Mouse (Mus musculus) retina, embryonic 14.5 days (tissue): ENCODE data around the gene Swt1.
"Not testable (repeated sequence)": the region's sequence is repeated elsewhere in the genome, so short reads cannot be mapped to it uniquely, and the experiment has no call there.

Source experiments
- DNase-seq: peaks from one replicate; pipeline ENCODE4 v3.0.0-alpha.2; 2015; ENCODE audit warnings: low spot score

Swt1 gene

GRCm38 (mm10) chr1:151428263-151429221, at the start of gene Swt1, which contains the start of gene Trmt1l:
Gene Swt1 (minus strand): TSS chr1:151428455.
Gene Trmt1l (plus strand): TSS chr1:151428542.
- DNase-seq, result peak; percentile 99

DNA sequence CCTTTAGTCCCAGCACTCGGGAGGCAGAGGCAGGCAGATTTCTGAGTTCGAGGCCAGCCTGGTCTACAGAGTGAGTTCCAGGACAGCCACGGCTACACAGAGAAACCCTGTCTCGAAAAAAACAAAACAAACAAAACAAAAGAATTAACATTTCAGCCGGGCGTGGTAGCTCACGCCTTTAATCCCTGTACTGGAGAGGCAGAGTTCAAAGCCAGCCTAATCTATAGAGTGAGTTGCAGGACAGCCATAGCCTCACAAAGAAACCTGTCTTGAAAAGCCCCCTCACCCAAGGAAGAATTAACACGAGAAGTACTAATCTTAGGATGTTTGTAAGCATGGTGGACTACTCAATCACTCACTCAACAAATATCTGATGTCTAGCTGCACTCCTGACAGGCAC, 44.1 kb upstream of the Swt1 start:
- DNase-seq, result not testable (repeated sequence)

- DNase-seq, result no peak
These were observed 43.2 kb upstream of the Swt1 start for GRCm38 (mm10) chr1:151471429-151471828.

- no peak for DNase-seq
These were observed 38.3 kb upstream of the Swt1 start for GRCm38 (mm10) chr1:151466571-151466970.

DNA sequence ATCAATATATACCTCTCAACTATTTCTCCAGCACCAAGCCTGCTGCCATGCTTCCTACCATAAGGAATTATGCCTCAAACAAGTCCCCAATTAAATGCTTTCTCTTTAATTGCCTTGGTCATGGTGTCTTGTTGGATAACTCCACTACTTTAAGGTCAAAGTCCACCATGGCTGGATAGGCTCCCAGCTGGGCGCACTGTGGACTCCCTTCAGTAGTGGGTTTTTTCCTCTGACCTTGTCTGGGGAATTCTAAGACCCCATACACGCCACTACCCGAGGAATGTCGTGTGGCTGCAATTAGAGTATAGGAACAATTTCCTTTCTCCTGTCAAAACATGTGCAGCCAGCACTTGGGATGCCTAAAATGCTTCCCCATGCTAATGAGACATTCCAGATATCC, 36.7 kb upstream of the Swt1 start:
- DNase-seq, result no peak

DNA sequence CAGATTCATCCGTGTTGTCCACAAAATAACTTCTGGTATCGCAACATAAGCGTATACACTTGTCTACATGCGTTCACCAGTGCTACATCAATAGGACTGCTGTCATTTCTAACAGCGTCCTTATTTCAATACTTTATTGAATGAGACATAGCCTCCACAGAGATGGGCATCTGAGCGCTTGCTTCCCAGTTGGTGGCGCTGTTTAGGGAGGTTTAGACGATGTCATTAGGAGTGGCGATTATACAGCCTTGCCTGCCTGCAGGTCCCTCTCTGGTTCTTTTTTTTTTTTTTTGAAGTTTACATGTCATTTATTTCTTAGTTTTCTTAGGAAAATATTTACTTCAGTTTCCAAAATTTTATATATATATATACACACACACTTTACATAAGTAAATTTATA, 33.0 kb upstream of the Swt1 start:
- DNase-seq, result no peak

GRCm38 (mm10) chr1:151457087-151457486, 28.8 kb upstream of the Swt1 start:
- DNase-seq, result no peak

DNA sequence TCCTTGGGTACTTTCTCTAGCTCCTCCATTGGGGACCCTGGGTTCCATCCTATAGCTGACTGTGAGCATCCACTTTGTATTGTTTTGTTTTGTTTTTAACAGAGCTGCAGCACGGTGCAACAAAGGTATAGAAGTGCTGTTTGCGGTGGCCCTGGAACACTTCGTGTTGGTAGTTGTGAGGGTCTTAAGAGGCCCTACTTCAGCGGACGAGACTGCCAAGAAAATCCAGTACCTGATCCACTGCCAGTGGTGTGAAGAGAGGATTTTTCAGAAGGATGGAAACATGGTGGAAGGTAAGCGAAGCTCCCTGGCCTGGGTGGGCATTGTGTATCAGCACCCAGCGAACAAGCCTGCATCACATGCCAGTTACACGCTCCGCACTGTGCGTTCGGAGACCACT, 23.7 kb upstream of the Swt1 start:
- no peak for DNase-seq

DNA sequence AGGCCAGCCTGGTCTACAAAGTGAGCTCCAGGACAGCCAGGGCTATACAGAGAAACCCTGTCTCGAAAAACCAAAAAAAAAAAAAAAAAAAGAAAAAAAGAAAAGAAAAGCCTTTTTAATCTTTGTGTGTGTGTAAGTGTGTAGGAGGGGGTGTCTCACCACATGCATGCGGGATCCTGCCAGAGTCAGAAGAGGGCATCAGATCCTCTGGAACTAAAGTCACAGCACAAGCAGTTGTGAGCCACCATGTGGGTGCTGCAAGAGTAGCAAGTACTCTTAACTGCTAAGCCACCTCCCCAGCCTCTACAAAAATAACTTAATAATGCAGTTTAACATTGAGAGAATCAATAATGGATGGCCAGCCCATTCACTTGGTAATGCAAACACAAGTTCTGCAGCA, 22.6 kb upstream of the Swt1 start:
- no peak for DNase-seq

DNA sequence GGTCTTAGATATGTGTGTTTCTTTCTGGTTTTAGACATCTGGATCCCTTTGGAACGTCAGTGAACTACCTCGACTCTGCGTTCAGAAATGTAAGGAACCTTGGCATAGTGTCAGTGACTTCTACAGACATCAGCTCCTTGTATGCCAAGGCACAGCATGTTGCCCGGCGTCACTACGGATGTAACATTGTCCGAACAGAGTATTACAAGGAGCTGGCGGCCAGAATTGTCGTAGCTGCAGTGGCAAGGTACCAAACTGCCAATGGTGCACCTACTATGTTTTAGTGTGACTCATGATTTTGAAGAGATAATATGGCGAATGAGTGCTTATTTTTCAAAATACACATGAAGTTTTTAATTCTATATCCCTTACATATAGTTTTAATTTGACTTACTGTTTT, 21.6 kb upstream of the Swt1 start:
- DNase-seq, result no peak

DNA sequence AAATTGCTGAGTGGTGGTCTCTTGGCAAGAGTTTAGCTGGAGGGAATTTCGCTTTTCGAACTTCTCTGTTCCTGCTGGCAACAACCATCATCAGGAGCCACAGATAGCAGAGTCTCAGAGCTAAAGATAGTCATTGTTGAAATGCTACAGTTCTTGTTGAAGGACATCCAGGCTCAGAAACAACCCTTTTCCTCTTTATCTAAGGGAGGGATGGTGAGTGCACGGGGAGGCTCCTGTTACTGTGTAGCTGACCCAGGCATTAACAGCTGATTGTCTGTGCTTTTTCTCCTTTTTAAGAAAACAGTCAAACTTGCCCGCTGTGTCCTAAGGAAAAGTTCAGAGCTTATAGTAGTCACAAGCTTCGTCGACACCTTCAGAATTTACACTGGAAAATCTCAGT, 7.2 kb upstream of the Swt1 start:
- no peak for DNase-seq

- no peak for DNase-seq
These were observed 1.1 kb upstream of the Swt1 start for GRCm38 (mm10) chr1:151429316-151429715.

DNA sequence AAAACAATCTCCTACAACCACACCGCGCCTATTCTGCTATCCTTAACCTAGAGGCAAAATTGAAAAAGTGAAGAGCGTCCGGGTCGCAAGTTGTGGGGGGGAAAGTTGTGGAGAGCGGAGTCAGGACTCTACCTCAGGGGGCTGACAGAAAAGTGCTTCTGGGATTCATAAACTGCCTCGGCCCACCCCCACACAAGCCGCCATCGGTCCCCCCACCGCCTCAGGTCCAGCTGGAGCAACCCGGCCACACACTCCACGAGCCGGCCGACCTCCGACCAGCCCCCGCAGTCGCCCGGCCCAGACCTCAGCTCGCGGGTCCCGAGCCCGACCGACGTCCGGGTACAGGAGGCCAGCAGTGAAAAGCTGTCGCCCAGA, 380 bp downstream of the Swt1 start:
- no peak for DNase-seq

DNA sequence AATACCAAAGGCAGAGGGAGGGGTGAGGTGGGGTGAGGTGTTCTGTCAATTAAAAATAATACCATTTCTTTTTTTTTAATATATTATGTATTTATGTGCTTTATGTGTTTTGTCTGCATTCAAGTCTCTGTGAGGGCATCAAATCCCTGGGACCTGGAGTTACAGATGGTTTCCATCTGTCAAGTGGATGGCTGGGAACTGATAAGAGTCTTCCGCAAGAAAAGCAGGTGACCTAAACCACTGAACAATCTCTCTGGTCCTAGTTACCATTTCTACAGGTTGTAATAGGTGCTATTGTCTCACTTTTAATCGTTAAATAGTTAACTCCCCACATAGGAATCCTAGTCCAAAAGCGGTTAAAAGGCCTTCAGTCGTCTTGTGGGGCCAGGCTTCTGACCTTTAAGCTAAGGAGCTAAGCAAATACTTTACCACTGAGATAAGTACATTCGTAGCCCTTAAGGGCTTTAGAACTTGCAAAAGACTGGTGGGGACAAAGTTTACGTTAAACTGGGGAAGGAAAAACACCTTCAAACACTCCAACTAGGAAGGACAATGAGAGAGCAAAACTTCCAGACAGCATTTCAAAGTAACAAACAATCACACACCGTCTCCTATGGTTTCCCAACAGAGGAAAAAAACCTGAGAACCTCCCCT, 1.2 kb downstream of the Swt1 start:
- DNase-seq, result peak; percentile 2

GRCm38 (mm10) chr1:151422178-151422577, 6.1 kb downstream of the Swt1 start:
- DNase-seq, result no peak

DNA sequence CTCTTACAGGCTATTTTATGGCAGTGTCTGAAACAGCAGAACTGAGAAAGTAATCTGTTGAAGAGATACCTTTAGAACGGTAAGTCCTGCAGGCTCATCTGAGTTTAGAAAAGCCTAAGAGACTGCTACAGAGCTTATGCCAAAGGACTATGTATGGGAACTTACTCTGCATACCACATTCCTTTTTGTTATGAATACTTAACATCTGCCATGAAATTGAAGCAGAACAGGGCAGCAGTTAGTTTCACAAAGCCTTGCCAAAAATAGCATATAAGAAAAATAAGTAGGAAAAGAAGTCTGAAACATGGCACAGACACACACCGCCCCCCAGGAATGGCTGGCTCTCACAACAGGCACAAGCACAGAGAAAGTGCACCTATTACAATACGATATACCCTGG, 18.4 kb downstream of the Swt1 start:
- DNase-seq, result no peak

DNA sequence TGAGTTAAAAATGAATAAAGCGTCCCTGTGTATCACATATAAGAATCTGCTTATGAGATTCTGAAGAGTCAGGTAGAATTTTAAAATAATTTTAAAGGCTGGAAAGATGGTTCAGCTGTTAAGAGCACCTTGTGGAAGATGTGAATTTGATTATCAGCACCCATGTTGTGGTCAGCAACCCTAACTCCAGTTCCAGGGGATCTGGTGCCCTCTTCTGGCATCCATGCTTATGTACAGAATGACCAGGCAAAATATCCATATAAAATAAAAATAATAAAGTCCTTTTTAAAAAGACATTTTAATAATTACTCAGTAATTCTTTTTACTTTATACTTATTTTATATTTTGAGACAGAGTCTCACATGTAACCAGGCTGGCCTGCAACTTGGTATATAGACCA, 38.2 kb downstream of the Swt1 start:
- peak; percentile 29 for DNase-seq

DNA sequence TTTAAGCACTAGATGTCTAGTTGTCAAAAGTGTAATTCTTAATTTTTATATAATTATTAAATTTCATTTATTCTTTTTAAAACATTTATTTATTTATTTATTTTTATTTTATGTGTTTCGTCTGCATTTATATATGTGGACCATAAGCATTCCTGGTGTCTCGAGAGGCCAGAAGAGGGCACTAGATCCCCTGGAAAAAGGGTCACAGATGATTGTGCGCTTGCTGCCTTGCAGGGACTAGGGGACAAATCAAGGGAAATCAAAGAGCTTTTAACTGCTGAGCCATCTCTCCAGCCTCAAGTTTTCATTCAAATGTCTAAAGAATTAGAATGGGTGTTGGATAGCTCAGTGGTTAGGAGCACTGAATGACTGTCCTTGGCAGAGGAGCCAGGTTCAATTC, 50.9 kb downstream of the Swt1 start:
- DNase-seq, result no peak

- DNase-seq, result no peak
These were observed 55.4 kb downstream of the Swt1 start for GRCm38 (mm10) chr1:151372823-151373222.

DNA sequence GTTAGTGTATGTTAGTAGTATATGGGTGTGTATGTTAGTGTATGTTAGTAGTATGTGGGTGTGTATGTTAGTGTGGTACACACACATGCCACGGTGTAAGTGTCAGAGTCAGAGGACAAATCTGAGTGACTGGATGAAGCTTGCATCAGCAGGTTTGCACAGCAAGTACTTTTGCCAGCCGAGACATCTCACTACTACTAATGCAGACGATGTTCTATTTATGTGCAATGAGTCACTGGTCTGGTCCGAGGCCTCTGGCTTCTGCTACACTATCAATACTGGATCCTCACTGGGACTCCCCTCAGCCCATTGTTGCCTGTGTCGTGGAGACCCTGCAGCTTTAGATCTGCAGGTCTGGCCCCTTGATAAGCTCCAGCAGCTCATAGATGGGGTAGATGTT, 56.7 kb downstream of the Swt1 start:
- no peak for DNase-seq

DNA sequence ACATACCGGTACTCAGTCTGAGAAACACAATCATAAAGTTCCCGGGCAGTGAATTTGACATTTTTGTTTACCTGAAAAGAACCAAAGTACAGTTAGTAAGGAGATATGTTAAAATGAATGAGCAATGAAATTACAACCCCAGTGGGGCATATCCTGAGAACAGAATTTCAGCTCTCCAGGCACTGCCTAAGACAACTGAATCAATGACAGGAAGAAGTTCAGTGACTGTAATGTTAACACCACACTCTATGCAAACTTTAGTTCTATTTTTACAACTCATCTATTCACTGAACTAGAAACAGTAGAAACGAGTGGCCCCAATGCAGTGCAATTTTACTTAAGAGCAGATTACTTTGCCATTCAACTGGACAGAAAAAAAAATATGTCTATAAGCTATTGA, 57.7 kb downstream of the Swt1 start:
- no peak for DNase-seq

DNA sequence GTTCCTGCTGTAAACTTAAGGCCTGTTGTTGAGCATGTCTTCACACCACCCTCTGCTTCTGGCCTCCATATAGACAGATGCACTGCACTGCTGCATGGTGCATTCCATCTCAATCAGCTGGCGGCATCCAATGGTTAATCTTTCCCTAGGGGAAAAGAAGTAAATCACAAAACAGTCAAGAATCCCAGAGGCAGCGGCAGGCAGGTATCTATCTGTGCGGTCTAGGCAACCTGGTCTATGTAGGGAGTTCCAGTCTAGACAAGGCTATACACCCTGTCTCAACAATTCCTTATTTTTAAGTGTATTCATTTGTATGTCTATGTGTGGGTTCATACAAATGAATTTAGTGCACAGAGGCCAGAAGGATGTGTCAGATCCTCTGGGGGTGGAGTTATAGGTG, 59.8 kb downstream of the Swt1 start:
- DNase-seq, result no peak

DNA sequence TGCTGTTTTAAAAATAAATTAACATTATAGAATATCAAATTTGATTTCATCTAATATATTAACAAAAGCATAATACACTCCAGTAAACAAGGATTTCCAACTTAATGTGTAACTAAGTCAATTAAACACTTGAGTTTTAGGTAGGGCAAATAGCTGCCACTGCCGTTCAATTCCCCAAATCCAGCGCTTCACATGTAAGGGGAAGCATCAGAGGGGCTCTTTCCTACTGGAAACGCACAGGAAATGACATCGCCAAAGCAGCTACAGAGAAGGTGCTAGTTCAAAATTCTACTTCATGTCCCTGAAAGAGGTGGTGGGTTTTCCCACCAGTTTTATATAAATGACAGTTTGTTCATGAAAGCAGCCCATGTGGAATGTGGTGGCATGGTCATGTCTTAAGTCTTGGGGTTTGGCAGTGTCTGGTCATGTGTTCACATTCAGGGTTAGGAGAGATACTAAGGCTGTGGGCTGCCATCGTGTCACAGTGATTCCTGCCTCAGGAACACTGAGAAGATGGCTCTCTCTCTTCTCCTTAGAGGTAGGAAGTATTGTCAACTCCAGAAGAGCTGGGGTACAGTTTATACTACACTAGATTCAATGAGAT, 60.4 kb downstream of the Swt1 start:
- no peak for DNase-seq
